Mouse (Mus musculus) right cerebral cortex, postnatal 36 days (tissue): ENCODE results near the gene Larp4b.
A peak's percentile ranks its signal among the peaks of the same experiment; 100 is the strongest.

ENCODE experiments used
- DNase-seq, 2 experiments: peaks; one replicate each; pipeline ENCODE4 v3.0.0; 2022; ENCODE audit warnings: low spot score in 2 of 2, mixed read lengths in 1 of 2

Gene Larp4b

DNA sequence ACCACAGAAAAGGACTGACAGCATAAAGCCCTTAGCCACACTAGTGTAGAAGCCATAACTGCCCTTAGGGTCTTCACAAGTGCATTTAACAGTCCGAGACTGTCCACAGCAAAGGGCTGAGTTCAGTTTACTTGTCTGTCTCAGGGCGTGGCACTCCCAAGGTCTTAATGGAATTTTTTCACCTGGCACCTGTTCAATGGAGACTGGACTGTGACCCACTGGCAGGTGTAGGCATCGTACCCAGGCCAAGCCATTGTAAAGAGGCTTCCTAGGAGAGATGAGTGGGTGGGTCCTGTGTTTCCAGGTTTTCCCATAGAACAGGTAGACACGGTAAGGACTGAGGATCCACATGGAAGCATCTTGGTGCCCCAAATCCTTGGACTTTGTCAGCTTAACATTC, 84.6 kb downstream of the Larp4b start:
- no peak for DNase-seq

DNA sequence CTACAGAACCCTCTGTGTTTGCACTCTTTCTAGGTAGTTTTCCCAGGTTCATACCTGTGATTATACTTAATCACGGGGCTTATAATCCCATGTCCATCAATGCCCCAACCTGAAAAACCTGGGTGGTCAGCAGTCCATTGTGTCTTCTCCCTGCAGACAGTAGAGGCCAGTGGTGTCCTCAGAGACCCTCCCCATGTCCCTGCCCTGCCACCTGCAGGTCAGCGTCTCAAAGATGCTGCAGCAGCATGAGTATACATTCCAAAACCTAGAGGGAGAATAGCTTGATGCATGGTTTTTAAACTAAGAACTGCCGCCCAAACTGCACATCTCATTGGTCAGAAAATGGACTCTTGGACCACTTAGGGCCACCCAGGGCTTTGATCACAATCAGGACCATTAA, 85.0 kb downstream of the Larp4b start:
- no peak for DNase-seq

DNA sequence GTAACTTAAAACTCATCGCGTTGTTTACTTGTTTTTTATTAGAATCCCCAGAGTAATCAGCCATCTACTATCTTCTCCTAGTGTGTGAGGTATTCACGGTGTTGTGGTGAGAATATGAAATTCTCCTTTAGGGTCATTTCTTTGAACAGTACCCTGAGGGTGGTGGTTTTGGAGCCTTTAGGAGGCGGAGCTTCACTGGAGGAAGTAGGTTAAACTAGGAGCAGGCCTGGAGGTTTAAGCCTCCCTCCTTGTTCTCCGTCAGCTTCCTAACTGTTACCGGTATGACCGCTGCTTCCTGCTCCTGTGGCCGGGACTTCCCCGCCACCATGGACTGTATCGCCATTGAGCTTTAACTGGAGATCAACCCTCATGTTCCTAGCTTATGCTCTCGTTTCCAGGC, 86.5 kb downstream of the Larp4b start:
- no peak for DNase-seq

GRCm38 (mm10) chr13:9181106-9181505, 87.4 kb downstream of the Larp4b start:
- DNase-seq = no peak

DNA sequence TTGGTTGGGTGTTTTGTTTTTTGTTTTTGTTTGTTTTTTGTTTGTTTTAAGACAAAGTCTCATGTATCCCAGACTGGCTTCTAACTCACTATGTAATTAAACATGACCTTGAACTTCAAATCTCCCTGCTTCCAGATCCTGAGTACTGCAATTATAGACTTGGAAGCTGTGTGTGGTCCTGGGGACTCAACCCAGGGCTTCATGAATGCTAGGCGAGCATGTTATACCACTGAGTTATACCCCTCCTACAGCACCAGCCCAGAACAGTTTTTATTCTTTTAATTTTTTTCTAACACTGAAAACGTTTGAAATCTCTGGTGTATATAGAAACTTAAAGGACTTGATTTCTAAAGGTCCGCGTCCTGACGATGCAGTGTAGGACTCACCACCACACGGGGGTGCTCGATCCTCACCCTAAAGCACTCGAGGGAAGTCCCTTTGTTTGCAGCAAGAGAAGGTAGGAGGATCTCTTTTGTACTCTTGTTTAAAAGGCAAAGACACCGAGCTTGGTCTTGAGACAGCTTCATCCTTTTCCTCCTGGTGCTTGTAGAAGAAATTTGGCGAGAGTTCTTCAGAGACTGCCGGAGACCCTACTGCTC, 88.1 kb downstream of the Larp4b start:
- DNase-seq = peak; percentile 64

DNA sequence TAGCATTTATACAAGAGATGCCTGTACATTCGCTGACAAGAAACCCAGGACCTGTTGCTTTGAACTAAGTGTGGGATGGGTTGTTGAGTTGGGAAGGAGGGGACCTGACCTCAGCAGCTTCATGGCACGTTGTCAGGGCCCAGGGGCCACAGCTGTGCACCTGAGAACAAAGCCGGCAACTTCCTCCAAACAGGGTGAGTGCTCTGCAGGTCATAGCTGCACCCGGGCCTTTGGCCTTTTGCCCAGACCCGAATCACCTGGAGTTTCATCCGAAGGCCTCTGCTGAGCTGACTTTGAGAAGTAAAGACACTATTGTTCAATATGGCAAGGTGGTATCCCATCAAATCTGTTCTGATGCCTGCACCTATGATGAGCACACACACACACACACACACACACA, 90.6 kb downstream of the Larp4b start:
- no peak for DNase-seq

DNA sequence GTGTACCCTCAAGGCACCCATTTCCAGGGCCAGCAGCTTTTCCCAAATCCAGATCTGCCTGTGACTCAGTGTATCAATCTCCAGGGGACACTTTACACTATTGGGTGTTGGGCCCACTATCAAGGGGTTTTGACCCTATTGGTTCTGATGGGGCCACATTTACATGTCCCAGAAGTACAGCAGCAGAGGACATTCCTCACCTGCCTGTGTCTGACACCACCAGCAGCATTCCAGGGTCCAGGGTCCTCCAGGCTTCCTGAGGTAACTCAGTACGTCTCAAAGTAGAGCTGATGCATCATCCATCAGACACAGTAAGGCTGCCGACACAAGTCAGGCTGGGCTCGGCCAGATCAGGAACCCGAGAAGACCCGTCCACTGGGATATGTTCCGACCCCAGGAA, 91.0 kb downstream of the Larp4b start:
- DNase-seq = no peak

GRCm38 (mm10) chr13:9187156-9187555, 93.5 kb downstream of the Larp4b start:
- DNase-seq = no peak

- no peak for DNase-seq
Observed at GRCm38 (mm10) chr13:9187566-9188530, 94.2 kb downstream of the Larp4b start.

DNA sequence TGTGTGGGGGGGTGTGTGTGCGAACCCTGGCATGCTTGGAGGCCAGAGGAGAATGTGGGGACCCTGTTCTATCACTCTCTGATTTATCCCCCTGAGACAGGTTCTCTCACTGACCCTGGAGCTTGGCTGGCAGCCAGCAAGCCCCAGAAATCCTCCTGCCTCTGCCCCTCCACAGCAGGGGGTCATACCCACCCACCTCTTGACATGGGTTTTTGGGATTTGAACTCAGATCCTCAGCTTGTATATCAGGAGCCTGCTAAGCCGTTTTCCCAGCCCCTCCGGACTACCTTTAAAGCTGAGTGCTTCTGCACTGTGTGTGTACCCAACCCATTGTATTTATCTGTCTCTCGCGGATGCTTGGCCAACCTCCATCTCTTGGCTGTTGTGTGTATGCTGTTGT, 95.8 kb downstream of the Larp4b start:
- DNase-seq = no peak

- DNase-seq = peak; percentile 85 to 91
Observed at GRCm38 (mm10) chr13:9191172-9192140, 97.8 kb downstream of the Larp4b start.

DNA sequence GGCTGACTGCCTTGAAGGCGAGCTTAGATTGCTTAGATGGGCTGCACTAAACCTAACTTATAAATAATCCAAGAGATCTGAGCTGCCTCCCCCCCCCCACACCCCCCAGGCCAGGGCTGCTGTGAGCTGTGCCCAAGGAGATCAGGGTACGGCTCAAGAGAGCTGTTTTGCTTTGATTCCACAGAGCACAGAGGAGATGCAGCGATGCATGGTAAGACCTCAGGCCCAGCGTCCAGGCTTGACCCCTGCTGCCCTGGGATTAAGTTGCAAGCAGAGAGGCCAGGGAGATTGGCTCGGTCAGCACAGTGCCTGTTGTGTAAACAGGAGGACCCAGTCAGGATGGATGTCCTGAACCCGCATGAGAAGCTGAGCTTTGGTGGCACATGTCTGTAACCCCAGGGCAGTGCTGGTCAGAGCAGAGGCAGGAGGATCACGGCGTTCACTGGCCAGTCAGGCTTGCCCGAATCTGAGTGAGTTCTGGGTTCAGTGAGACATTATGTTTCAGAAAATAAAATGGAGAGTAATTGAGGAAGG, 99.2 kb downstream of the Larp4b start:
- no peak for DNase-seq

- DNase-seq = no peak
Observed at GRCm38 (mm10) chr13:9194656-9195055, 101.0 kb downstream of the Larp4b start.

DNA sequence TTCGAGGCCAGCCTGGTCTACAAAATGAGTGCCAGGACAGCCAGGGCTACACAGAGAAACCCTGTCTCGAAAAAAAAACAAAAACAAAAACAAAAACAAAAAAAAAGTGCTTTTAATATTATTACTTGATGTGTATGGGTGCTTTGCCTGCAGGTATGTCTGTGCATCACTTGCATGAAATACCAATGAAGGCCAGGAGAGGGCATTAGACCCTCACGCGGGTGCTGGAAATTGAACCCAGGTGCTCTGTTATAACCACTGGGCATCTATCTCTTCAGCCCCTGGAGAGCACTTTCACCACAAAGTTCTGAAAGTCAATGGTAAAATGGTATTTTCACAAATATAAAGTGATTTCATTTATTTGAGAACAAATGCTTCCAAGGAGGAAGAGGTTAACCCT, 101.9 kb downstream of the Larp4b start:
- DNase-seq = no peak

- no peak for DNase-seq
Observed at GRCm38 (mm10) chr13:9198106-9198505, 104.4 kb downstream of the Larp4b start.

DNA sequence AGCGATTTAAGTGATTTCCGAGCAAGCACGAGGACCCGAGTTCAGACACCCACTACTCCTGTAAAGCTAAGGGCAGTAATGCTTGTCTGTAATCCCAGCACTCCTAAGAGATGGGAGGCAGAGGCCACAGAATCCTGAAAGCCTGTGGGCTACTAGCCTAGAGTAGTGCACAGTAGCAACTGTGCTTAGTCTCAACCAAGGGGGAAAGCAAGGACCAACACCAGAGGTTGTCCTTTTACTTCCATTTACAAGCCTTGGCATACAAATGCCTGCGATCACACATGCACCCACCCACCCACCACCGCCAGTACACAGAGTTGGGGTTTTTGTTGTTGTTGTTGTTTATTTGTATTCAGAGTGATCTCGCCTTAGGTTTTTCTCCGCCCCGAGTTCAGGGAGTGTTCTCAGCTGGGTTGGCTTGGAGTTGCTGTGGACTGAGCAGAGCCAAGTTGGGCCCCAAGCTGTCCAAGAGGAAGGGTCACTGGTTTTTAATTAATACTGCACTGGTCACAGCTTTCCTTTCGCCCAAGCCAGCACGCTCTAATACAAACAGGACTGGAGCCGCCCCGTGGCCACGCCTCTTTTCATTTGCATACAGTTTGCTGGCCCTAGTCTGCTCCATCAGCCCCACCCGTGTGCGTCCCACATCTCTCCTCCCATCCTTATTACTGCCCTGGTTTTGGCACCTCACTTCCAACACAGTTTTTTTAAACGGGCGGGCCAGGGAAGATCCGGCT, 105.2 kb downstream of the Larp4b start:
- DNase-seq = no peak

- no peak for DNase-seq
Observed at GRCm38 (mm10) chr13:9199465-9199844, 105.8 kb downstream of the Larp4b start.

- DNase-seq = no peak
Observed at GRCm38 (mm10) chr13:9222761-9223405, 129.2 kb downstream of the Larp4b start.
